Mouse (Mus musculus) ES-E14 (cell line): ENCODE data around the gene Pygl.

ENCODE experiments used
- CHD2 ChIP-seq: IDR thresholded peaks from 2 replicates; pipeline ENCODE4 v1.6.1; 2014; ENCODE audit warnings: mild to moderate bottlenecking, low read depth, low read length, inconsistent platforms
- MAFK ChIP-seq: IDR thresholded peaks from 2 replicates; pipeline ENCODE4 v1.6.1; 2014; ENCODE audit warnings: mild to moderate bottlenecking, low read depth, low read length, inconsistent platforms; ENCODE audit not compliant: insufficient read depth
- ZC3H11A ChIP-seq: IDR thresholded peaks from 2 replicates; pipeline ENCODE4 v1.6.1; 2012; ENCODE audit warnings: low read depth, mild to moderate bottlenecking, inconsistent platforms, low read length, borderline replicate concordance
- ZNF384 ChIP-seq: IDR thresholded peaks from 2 replicates; pipeline ENCODE4 v1.6.1; 2012; ENCODE audit warnings: low read depth, low read length, inconsistent platforms

DNA sequence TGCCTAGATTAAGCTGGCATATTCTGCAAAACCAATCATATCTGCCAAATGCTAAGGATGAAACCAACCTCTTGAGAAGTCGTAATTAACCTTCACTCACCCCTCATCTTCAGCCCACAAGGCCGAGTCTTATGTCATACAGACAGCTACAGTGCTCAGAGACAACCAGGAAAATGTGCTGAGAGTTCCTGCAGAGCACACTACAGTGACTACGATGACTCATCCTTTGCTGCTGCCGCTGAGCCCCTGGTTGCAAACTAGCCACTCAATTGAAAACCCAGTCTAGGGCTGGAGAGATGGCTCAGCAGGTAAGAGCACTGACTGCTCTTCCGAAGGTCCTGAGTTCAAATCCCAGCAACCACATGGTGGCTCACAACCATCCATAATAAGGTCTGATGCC, 8.5 kb upstream of the Pygl start:
- TF ChIP-seq CHD2 (no peak), ZNF384 (no peak), ZC3H11A (no peak), MAFK (no peak)
